Mouse (Mus musculus): Measurements from ENCODE around the gene Hist1h4h. TPM values are rescaled to one million over a fixed set of nuclear protein-coding genes. Genes with fewer than 3 reads are reported as not detected.
"Not testable (repeated sequence)": the region's sequence is repeated elsewhere in the genome, so short reads cannot be mapped to it uniquely, and the experiment has no call there.

The Hist1h4h gene
- total and polyA plus RNA-seq, 2 experiments from 2014 or later: 4.1 to 1,275 TPM

GRCm38 (mm10) chr13:23534368-23535131 lies 3.7 kb downstream of the Hist1h4h start:
- Histone ChIP-seq H3K4me2 (ENCODE audit: low read depth) (peak overlapping the region; percentile 72), H3K27me3 (ENCODE audit: insufficient read depth, low read length) (no peaks in the 10 kb centered on the region), H3K4me3 (ENCODE audit: low read depth, low read length) (peak overlapping the region; percentile 47), H3K36me3 (ENCODE audit: insufficient read depth) (no peaks in the 10 kb centered on the region), H3K9me3 (ENCODE audit: low read length) (no peaks in the 10 kb centered on the region), H3K9ac (peak overlapping the region; percentile 22; the same call in 1 of the 2 replicates), H3K27ac (ENCODE audit: low read depth, low read length) (peak overlapping the region; percentile 67), H3K4me1 (ENCODE audit: insufficient read depth) (peaks cover 22% of the 10 kb centered on the region)
- no peak for TF ChIP-seq CTCF (IDR thresholded peaks at IDR 0.05; ENCODE audit: low read depth)
- WGBS: under 1% methylated on average over 15 of the region's 15 CpGs
- ATAC-seq (0 out of 2 replicates have a peak, but pooled peaks have one; percentile 8), DNase-seq (no peak)

- ATAC-seq: peak; percentile 90
- under 1% methylated on average over 48 of the region's 62 CpGs for WGBS
- peak; percentile 96 for DNase-seq
- H3K9me3 ChIP-seq (ENCODE audit: low read length); H3K36me3 ChIP-seq (ENCODE audit: insufficient read depth); H3K27me3 ChIP-seq (ENCODE audit: insufficient read depth, low read length): not testable (repeated sequence)
- peak within 1 kb of the TSS; percentile 72 for H3K4me2 ChIP-seq (ENCODE audit: low read depth)
- H3K9ac ChIP-seq: peak within 1 kb of the TSS; percentile 22
- H3K4me1 ChIP-seq (ENCODE audit: insufficient read depth): peaks cover 22% of the 10 kb centered on the region
- peak within 1 kb of the TSS; percentile 47 for H3K4me3 ChIP-seq (ENCODE audit: low read depth, low read length)
- H3K27ac ChIP-seq (ENCODE audit: low read depth, low read length): peak within 1 kb of the TSS; percentile 67
These were observed 4.6 kb downstream of the Hist1h4h start, which contains the start of gene Hist1h3g for GRCm38 (mm10) chr13:23535137-23536075. Hist1h3g (plus strand) TSS chr13:23535422.

GRCm38 (mm10) chr13:23536076-23536822 lies 5.4 kb downstream of the Hist1h4h start:
- Histone ChIP-seq H3K27me3 (ENCODE audit: insufficient read depth, low read length) (no peaks in the 10 kb centered on the region), H3K36me3 (ENCODE audit: insufficient read depth) (no peaks in the 10 kb centered on the region), H3K9me3 (ENCODE audit: low read length) (no peaks in the 10 kb centered on the region), H3K27ac (ENCODE audit: low read depth, low read length) (no peak overlapping the region), H3K4me2 (ENCODE audit: low read depth) (peak overlapping the region; percentile 72; the same call in 1 of the 2 replicates), H3K4me1 (ENCODE audit: insufficient read depth) (peaks cover 22% of the 10 kb centered on the region), H3K9ac (peak overlapping the region; percentile 18; the same call in 1 of the 2 replicates), H3K4me3 (ENCODE audit: low read depth, low read length) (peak overlapping the region; percentile 47)
- DNase-seq (no peak), ATAC-seq (no peak)
- 15% methylated on average over 7 of the region's 7 CpGs for WGBS
- no peak for TF ChIP-seq CTCF (IDR thresholded peaks at IDR 0.05; ENCODE audit: low read depth)

GRCm38 (mm10) chr13:23537006-23537710 lies 6.3 kb downstream of the Hist1h4h start:
- WGBS: 77% methylated on average over 3 of the region's 3 CpGs
- Histone ChIP-seq H3K4me3 (ENCODE audit: low read depth, low read length) (no peak overlapping the region), H3K4me2 (ENCODE audit: low read depth) (no peak overlapping the region), H3K27me3 (ENCODE audit: insufficient read depth, low read length) (no peaks in the 10 kb centered on the region), H3K36me3 (ENCODE audit: insufficient read depth) (no peaks in the 10 kb centered on the region), H3K9me3 (ENCODE audit: low read length) (no peaks in the 10 kb centered on the region), H3K9ac (no peak overlapping the region), H3K27ac (ENCODE audit: low read depth, low read length) (no peak overlapping the region), H3K4me1 (ENCODE audit: insufficient read depth) (peaks cover 19% of the 10 kb centered on the region)
- ATAC-seq: no peak
- no peak for TF ChIP-seq CTCF (IDR thresholded peaks at IDR 0.05; ENCODE audit: low read depth)
- DNase-seq: no peak

- H3K4me3 ChIP-seq (ENCODE audit: low read depth, low read length): no peak overlapping the region
- 80% methylated on average over 5 of the region's 5 CpGs for WGBS
- H3K36me3 ChIP-seq (ENCODE audit: insufficient read depth): no peaks in the 10 kb centered on the region
- no peaks in the 10 kb centered on the region for H3K9me3 ChIP-seq (ENCODE audit: low read length)
- no peaks in the 10 kb centered on the region for H3K27me3 ChIP-seq (ENCODE audit: insufficient read depth, low read length)
- DNase-seq (no peak), ATAC-seq (no peak)
- H3K4me1 ChIP-seq (ENCODE audit: insufficient read depth): peaks cover 12% of the 10 kb centered on the region
- no peak overlapping the region for H3K27ac ChIP-seq (ENCODE audit: low read depth, low read length)
- no peak overlapping the region for H3K4me2 ChIP-seq (ENCODE audit: low read depth)
- no peak overlapping the region for H3K9ac ChIP-seq
- TF ChIP-seq CTCF (IDR thresholded peaks at IDR 0.05; ENCODE audit: low read depth): no peak
These were observed 7.4 kb downstream of the Hist1h4h start for GRCm38 (mm10) chr13:23538249-23538648.

GRCm38 (mm10) chr13:23539821-23540220 lies 9.0 kb downstream of the Hist1h4h start:
- not testable (repeated sequence) for ATAC-seq; H3K9ac ChIP-seq; H3K4me3 ChIP-seq (ENCODE audit: low read depth, low read length); H3K4me2 ChIP-seq (ENCODE audit: low read depth); H3K27ac ChIP-seq (ENCODE audit: low read depth, low read length); H3K36me3 ChIP-seq (ENCODE audit: insufficient read depth); H3K9me3 ChIP-seq (ENCODE audit: low read length); H3K4me1 ChIP-seq (ENCODE audit: insufficient read depth); H3K27me3 ChIP-seq (ENCODE audit: insufficient read depth, low read length); DNase-seq
- 71% methylated on average over 1 of the region's 1 CpGs for WGBS

Measured in forebrain, postnatal 0 days (tissue).